Mouse (Mus musculus) ES-E14 (cell line): ENCODE data around the gene Hnf4a.

ENCODE experiments used
- CHD2 ChIP-seq: IDR thresholded peaks from 2 replicates; pipeline ENCODE4 v1.6.1; 2014; ENCODE audit warnings: mild to moderate bottlenecking, low read depth, low read length, inconsistent platforms
- HCFC1 ChIP-seq: IDR thresholded peaks from 2 replicates; pipeline ENCODE4 v1.6.1; 2012; ENCODE audit warnings: low read length, inconsistent platforms, borderline replicate concordance; ENCODE audit not compliant: insufficient read depth
- MAFK ChIP-seq: IDR thresholded peaks from 2 replicates; pipeline ENCODE4 v1.6.1; 2014; ENCODE audit warnings: mild to moderate bottlenecking, low read depth, low read length, inconsistent platforms; ENCODE audit not compliant: insufficient read depth
- ZNF384 ChIP-seq: IDR thresholded peaks from 2 replicates; pipeline ENCODE4 v1.6.1; 2012; ENCODE audit warnings: low read depth, low read length, inconsistent platforms

DNA sequence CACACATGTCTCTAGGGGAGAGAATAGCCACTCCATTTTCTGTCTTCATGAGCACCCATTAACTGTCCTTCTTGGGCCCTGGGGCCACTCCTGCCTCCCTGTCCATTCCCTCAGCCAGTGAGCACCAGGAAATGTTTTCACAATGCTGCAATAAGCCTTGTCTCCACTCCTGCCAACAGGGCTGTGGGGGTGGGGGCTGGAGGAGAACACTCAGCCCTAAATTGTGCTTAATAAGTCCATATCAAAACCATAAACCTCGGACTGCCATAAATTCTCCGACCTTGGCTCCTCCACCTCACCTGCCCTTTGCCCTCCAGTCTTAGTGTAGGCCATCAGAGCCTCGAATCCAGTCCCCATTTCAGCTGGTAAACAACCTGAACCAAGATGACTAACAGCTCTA, 67.7 kb downstream of the Hnf4a start:
- TF ChIP-seq HCFC1 (no peak), MAFK (no peak), ZNF384 (no peak), CHD2 (no peak)
